Mouse (Mus musculus): ENCODE measurements around the gene Gm21293. TPM values are rescaled to one million over a fixed set of nuclear protein-coding genes. Genes with fewer than 3 reads are reported as not detected.

The Gm21293 gene
- polyA plus RNA-seq, 1 experiment, result not detected

Other genes starting within 250 kb of the Gm21293 start
- gene Gm6763, start 8.5 kb downstream of the Gm21293 start, polyA plus RNA-seq (2012; rRNA removed), result not detected in 2 replicates
- not detected in 2 replicates for gene Gm8764, start 17.0 kb downstream of the Gm21293 start, polyA plus RNA-seq (2012; rRNA removed)
- gene Gm21304, start 25.5 kb downstream of the Gm21293 start, polyA plus RNA-seq (2012; rRNA removed), result not detected in 2 replicates
- gene Gm21312, start 34.0 kb downstream of the Gm21293 start, polyA plus RNA-seq (2012; rRNA removed), result not detected in 2 replicates
- not detected in 2 replicates for gene Gm20765, start 42.5 kb downstream of the Gm21293 start, polyA plus RNA-seq (2012; rRNA removed)
- not detected in 2 replicates for gene Gm4340, start 51.1 kb downstream of the Gm21293 start, polyA plus RNA-seq (2012; rRNA removed)

Measured in kidney, adult 2 months (tissue).